Mouse (Mus musculus) myocyte (in vitro differentiated cells): Measurements from ENCODE around the gene Ube2g1. TPM values are rescaled to one million over a fixed set of nuclear protein-coding genes. Genes with fewer than 3 reads are reported as not detected.
"Not testable (repeated sequence)": the region's sequence is repeated elsewhere in the genome, so short reads cannot be mapped to it uniquely, and the experiment has no call there.

Source experiments
- H3K27me3 ChIP-seq: one replicate; pipeline ENCODE4 v1.6.1; 2011; ENCODE audit not compliant: control insufficient read depth, insufficient read depth, insufficient read length
- H3K36me3 ChIP-seq: one replicate; pipeline ENCODE4 v1.6.1; 2011; ENCODE audit not compliant: control insufficient read depth, insufficient read depth
- H3K4me2 ChIP-seq: one replicate; pipeline ENCODE4 v1.6.1; 2011; ENCODE audit warnings: low read depth, control low read depth
- H3K4me3 ChIP-seq: one replicate; pipeline ENCODE4 v1.5.1; 2011; ENCODE audit warnings: mild to moderate bottlenecking, control low read depth, moderate library complexity
- H3K79me2 ChIP-seq: one replicate; pipeline ENCODE4 v1.6.1; 2011; ENCODE audit not compliant: control insufficient read depth, insufficient read depth
- H3ac ChIP-seq: one replicate; pipeline ENCODE4 v1.6.1; 2011; ENCODE audit not compliant: control insufficient read depth, insufficient read length
- CEBPB ChIP-seq: IDR thresholded peaks from 2 replicates; pipeline ENCODE4 v1.6.1; 2011; ENCODE audit warnings: mild to moderate bottlenecking, moderate library complexity; ENCODE audit not compliant: poor library complexity, insufficient read depth, severe bottlenecking
- E2F4 ChIP-seq: IDR thresholded peaks from one replicate; pipeline ENCODE4 v1.6.1; 2011; ENCODE audit warnings: mild to moderate bottlenecking, control low read depth, moderate library complexity; ENCODE audit not compliant: insufficient read depth
- MAX ChIP-seq: IDR thresholded peaks from one replicate; pipeline ENCODE4 v1.6.1; 2011; ENCODE audit warnings: low read depth, mild to moderate bottlenecking, control low read depth
- MYOD1 ChIP-seq, 3 experiments: IDR thresholded peaks; one replicate each; pipeline ENCODE4 v1.6.1; 2011; ENCODE audit warnings: control low read depth in 2 of 3, low read depth in 2 of 3, mild to moderate bottlenecking in 2 of 3, moderate library complexity in 1 of 3; ENCODE audit not compliant: insufficient read length in 2 of 3, control insufficient read depth in 1 of 3
- MYOG ChIP-seq, 3 experiments: IDR thresholded peaks; one replicate each; pipeline ENCODE4 v1.6.1; 2011; ENCODE audit warnings: control low read depth in 2 of 3, low read depth in 2 of 3, mild to moderate bottlenecking in 2 of 3; ENCODE audit not compliant: insufficient read length in 2 of 3, control insufficient read depth in 1 of 3, insufficient read depth in 1 of 3
- POLR2A ChIP-seq: IDR thresholded peaks from one replicate; pipeline ENCODE4 v1.6.1; 2011; ENCODE audit warnings: low read depth, mild to moderate bottlenecking, control low read depth, moderate library complexity; ENCODE audit not compliant: insufficient read length
- POLR2AphosphoS2 ChIP-seq: IDR thresholded peaks from one replicate; pipeline ENCODE4 v1.6.1; 2011; ENCODE audit warnings: low read depth, control low read depth; ENCODE audit not compliant: insufficient read length
- REST ChIP-seq: IDR thresholded peaks from one replicate; pipeline ENCODE4 v1.6.1; 2011; ENCODE audit warnings: mild to moderate bottlenecking, control low read depth, moderate library complexity; ENCODE audit not compliant: insufficient read depth, insufficient read length
- SRF ChIP-seq: IDR thresholded peaks from one replicate; pipeline ENCODE4 v1.6.1; 2011; ENCODE audit warnings: low read depth; ENCODE audit not compliant: control insufficient read depth, insufficient read length
- TCF12 ChIP-seq: IDR thresholded peaks from one replicate; pipeline ENCODE4 v1.6.1; 2011; ENCODE audit warnings: mild to moderate bottlenecking, control low read depth; ENCODE audit not compliant: poor library complexity, insufficient read depth, severe bottlenecking
- TCF3 ChIP-seq: IDR thresholded peaks from one replicate; pipeline ENCODE4 v1.6.1; 2011; ENCODE audit warnings: low read depth, control low read depth; ENCODE audit not compliant: insufficient read length
- USF1 ChIP-seq: IDR thresholded peaks from one replicate; pipeline ENCODE4 v1.6.1; 2011; ENCODE audit warnings: low read depth, mild to moderate bottlenecking, control low read depth, moderate library complexity
- polyA plus RNA-seq: library from polyadenylated mRNA; unstranded; fragments of >200 nt; fragmentation: generic; extraction: Trizol; gene quantifications from one replicate; pipeline ENCODE4 v1.2.1, GENCODE M21; 2012; ENCODE audit warnings: missing spikeins

The Ube2g1 gene
- polyA plus RNA-seq, 1 experiment: 13.2 TPM

DNA sequence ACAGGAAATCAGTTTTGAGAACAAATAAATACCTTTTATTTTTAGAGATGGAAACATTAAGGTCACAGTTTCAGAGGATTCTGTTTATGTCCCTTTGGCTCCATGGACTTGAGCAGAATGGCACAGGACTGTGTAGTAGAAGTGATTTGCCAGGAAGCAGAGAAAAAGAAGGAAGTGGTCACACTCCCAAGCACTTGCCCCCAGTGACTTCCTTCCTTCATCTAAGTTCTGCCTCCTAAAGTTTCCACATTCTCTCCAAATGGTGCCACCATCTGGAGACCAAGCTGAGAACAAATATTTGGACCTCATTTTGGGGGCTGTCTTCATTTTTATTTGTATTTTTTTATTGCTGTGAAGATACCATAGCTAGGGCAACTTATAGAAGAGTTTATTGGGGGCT lies 90.2 kb downstream of the Ube2g1 start:
- H3K79me2 ChIP-seq: peaks cover 100% of the 10 kb centered on the region
- H3K27me3 ChIP-seq: no peaks in the 10 kb centered on the region
- no peak for TF ChIP-seq USF1
- TF ChIP-seq POLR2AphosphoS2: no peak
- peaks cover 9% of the 10 kb centered on the region for H3K36me3 ChIP-seq
- no peak overlapping the region for H3K4me2 ChIP-seq
- no peak overlapping the region for H3ac ChIP-seq
- no peak overlapping the region for H3K4me3 ChIP-seq

DNA sequence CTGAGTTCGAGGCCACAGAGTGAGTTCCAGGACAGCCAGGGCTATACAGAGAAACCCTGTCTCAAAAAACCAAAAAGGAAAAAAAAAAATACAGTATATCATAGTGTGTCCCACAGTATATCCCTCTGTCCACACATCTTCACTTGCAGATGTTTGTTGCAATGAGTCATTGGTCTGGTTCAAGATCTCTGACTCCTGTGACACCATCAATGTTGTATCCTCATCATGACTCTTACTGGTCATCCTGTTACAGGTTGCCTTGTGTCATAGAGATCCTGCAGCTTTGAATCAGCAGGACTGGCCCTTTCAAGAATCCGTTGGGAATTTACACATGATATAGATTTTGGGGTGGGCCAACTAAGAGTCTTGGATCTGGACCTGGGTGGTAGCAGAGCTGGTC lies 98.0 kb downstream of the Ube2g1 start:
- H3K79me2 ChIP-seq: peaks cover 97% of the 10 kb centered on the region
- not testable (repeated sequence) for H3K36me3 ChIP-seq, H3ac ChIP-seq, H3K4me2 ChIP-seq, H3K4me3 ChIP-seq, H3K27me3 ChIP-seq

DNA sequence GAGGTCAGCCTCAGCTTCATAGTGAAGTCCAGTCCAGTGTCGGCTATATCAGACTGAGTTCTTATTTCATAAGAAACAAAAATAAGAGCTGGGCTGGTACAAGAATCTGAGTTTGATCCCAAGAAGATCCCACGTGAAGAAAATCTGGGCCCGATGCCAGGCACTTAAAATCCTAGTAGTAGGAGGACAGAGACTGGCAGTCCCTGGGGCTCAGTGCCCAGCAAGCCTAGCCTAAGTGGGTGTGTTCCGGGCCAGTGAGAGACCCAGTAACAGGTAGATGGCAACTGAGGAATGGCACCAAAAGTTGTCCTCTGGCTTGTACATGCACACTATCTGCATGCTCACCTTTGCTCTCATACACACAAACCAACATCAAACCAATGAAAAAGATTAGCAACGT lies 105.6 kb downstream of the Ube2g1 start:
- TF ChIP-seq POLR2AphosphoS2 (no peak), TCF12 (no peak), TCF3 (no peak), SRF (no peak), MAX (no peak), MYOG (IDR thresholded peaks at IDR 0.05; ENCODE audit: control insufficient read depth in 1 of 3, insufficient read depth in 1 of 3, insufficient read length in 2 of 3, low read depth in 2 of 3) (no peak)
- Histone ChIP-seq H3K4me3 (no peak overlapping the region), H3K79me2 (peaks cover 36% of the 10 kb centered on the region), H3K27me3 (no peaks in the 10 kb centered on the region), H3K4me2 (no peak overlapping the region), H3K36me3 (peaks cover 35% of the 10 kb centered on the region), H3ac (no peak overlapping the region)

DNA sequence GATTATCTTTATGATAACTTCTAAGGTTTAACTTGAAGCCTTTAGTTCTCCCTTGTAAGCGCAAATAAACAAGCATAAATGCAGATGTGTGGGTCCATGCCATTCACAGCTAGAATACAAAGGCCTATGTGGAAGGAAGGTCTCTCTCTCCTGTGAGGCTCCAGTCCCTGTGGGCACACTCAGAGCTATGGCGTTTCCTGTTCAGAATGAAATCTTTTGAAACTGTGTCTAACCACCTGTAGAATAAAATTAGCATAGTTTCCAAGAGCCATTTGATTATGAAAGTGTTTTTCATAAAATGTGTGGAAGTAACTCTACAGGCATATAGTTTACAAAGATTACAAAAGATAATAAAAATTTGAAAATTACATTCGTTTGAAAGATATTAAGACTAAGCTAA lies 111.1 kb downstream of the Ube2g1 start:
- H3K4me2 ChIP-seq: no peak overlapping the region
- no peak for TF ChIP-seq REST
- TF ChIP-seq SRF: no peak
- TF ChIP-seq E2F4: no peak
- no peak for TF ChIP-seq TCF12
- TF ChIP-seq POLR2A: no peak
- no peak for TF ChIP-seq MAX
- TF ChIP-seq USF1: no peak
- no peak for TF ChIP-seq POLR2AphosphoS2
- TF ChIP-seq TCF3: no peak
- TF ChIP-seq CEBPB: no peak
- TF ChIP-seq MYOD1 (IDR thresholded peaks at IDR 0.05; ENCODE audit: control insufficient read depth in 1 of 3, insufficient read length in 2 of 3, low read depth in 2 of 3): no peak
- no peak for TF ChIP-seq MYOG (IDR thresholded peaks at IDR 0.05; ENCODE audit: control insufficient read depth in 1 of 3, insufficient read depth in 1 of 3, insufficient read length in 2 of 3, low read depth in 2 of 3)
- H3K36me3 ChIP-seq: peaks cover 30% of the 10 kb centered on the region
- H3K4me3 ChIP-seq: no peak overlapping the region
- H3K27me3 ChIP-seq: no peaks in the 10 kb centered on the region
- no peak overlapping the region for H3ac ChIP-seq
- no peaks in the 10 kb centered on the region for H3K79me2 ChIP-seq

DNA sequence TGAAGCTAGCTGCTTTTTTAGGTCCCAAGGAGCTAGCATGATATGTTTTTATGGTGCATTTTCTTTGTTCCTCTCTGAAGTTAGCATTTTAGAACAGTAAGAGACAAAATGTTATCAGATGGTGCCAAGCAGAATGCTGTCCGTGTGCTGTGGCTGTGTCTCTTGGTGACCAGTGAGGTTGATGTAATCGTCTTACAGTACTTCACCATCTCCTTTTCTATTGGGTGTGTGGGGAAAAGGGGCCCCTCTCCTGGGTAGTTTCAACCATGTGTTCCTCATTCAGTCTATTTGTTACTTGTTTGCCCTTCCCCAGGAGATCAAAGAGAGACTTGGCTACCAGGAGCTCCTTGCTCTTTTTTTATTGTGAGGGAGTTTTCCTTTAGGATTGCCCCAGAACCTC lies 116.1 kb downstream of the Ube2g1 start:
- Histone ChIP-seq H3K36me3 (peaks cover 15% of the 10 kb centered on the region), H3K4me2 (no peak overlapping the region), H3K79me2 (peaks cover 3% of the 10 kb centered on the region), H3K4me3 (no peak overlapping the region), H3K27me3 (no peaks in the 10 kb centered on the region), H3ac (no peak overlapping the region)
- TF ChIP-seq USF1 (no peak), CEBPB (no peak), MYOG (IDR thresholded peaks at IDR 0.05; ENCODE audit: control insufficient read depth in 1 of 3, insufficient read depth in 1 of 3, insufficient read length in 2 of 3, low read depth in 2 of 3) (no peak), REST (no peak), SRF (no peak), POLR2A (no peak), MYOD1 (IDR thresholded peaks at IDR 0.05; ENCODE audit: control insufficient read depth in 1 of 3, insufficient read length in 2 of 3, low read depth in 2 of 3) (no peak), POLR2AphosphoS2 (no peak), TCF3 (no peak), TCF12 (no peak), E2F4 (no peak), MAX (no peak)

DNA sequence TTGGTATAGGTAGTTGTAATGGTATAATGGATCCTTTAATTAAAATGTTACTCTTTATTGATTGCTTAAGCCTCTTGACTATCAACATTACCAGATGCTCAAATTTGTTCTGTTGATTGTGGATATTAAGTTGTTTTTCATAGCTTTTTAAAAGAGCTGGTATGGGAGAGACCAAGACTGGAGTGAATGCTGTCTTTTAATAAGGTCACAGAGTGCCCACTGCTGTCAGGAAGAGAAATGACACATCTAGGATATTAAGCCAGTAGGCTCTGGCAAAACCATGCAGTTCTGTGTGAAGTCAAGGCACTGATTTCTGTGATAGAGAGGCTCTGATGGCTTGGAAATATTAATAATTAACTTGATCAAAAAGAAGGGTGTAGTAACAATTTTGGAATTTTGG lies 116.8 kb downstream of the Ube2g1 start:
- H3K27me3 ChIP-seq: no peaks in the 10 kb centered on the region
- H3K4me3 ChIP-seq: no peak overlapping the region
- H3ac ChIP-seq: no peak overlapping the region
- TF ChIP-seq E2F4 (no peak), REST (no peak), USF1 (no peak), CEBPB (no peak), MYOG (IDR thresholded peaks at IDR 0.05; ENCODE audit: control insufficient read depth in 1 of 3, insufficient read depth in 1 of 3, insufficient read length in 2 of 3, low read depth in 2 of 3) (no peak), SRF (no peak), POLR2A (no peak), TCF12 (no peak), MYOD1 (IDR thresholded peaks at IDR 0.05; ENCODE audit: control insufficient read depth in 1 of 3, insufficient read length in 2 of 3, low read depth in 2 of 3) (no peak), TCF3 (no peak), MAX (no peak), POLR2AphosphoS2 (no peak)
- H3K36me3 ChIP-seq: peaks cover 20% of the 10 kb centered on the region
- H3K4me2 ChIP-seq: no peak overlapping the region
- peaks cover 3% of the 10 kb centered on the region for H3K79me2 ChIP-seq
